Mouse (Mus musculus) ES-E14 (cell line): ENCODE measurements at regions not wholly inside any gene's neighbourhood (a gene's known extent, or its start where the extent isn't known, plus 50 kb on each side); places are given as distances from the start of the nearest gene placed in this dataset.

Source experiments
- CHD2 ChIP-seq: IDR thresholded peaks from 2 replicates; pipeline ENCODE4 v1.6.1; 2014; ENCODE audit warnings: mild to moderate bottlenecking, low read depth, low read length, inconsistent platforms
- HCFC1 ChIP-seq: IDR thresholded peaks from 2 replicates; pipeline ENCODE4 v1.6.1; 2012; ENCODE audit warnings: low read length, inconsistent platforms, borderline replicate concordance; ENCODE audit not compliant: insufficient read depth
- MAFK ChIP-seq: IDR thresholded peaks from 2 replicates; pipeline ENCODE4 v1.6.1; 2014; ENCODE audit warnings: mild to moderate bottlenecking, low read depth, low read length, inconsistent platforms; ENCODE audit not compliant: insufficient read depth
- ZC3H11A ChIP-seq: IDR thresholded peaks from 2 replicates; pipeline ENCODE4 v1.6.1; 2012; ENCODE audit warnings: low read depth, mild to moderate bottlenecking, inconsistent platforms, low read length, borderline replicate concordance
- ZNF384 ChIP-seq: IDR thresholded peaks from 2 replicates; pipeline ENCODE4 v1.6.1; 2012; ENCODE audit warnings: low read depth, low read length, inconsistent platforms

DNA sequence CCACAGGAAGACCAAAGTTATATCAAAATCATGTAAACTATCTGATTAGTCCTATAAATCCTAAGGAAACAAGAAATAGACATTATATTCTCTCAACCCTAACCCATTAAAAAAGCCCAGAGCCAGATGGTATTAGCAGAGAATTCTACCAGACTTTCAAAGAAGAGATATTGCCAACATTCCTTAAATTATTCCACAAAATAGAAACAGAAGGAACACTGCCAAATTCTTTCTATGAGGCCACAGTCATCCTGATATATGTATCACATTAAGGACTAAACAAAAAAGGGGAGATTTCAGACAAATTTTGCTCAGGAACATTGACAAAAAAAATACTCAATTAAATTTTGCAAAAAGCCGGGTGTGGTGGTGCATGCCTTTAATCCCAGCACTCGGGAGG, 1669.5 kb downstream of the Efnb2 start:
- TF ChIP-seq ZNF384 (no peak), HCFC1 (no peak), CHD2 (no peak), MAFK (no peak), ZC3H11A (no peak)
